Mouse (Mus musculus) liver, adult 2 months (tissue): ENCODE measurements at regions not wholly inside any gene's neighbourhood (a gene's known extent, or its start where the extent isn't known, plus 50 kb on each side); places are given as distances from the start of the nearest gene placed in this dataset.

Experiments used
- CTCF ChIP-seq: fragments of 200-500 bp; IDR thresholded peaks from 2 replicates; pipeline ENCODE4 v1.5.1; 2011; ENCODE audit warnings: low read depth, low read length, control low read depth
- POLR2A ChIP-seq: fragments of 200-500 bp; IDR thresholded peaks from 2 replicates; pipeline ENCODE4 v1.6.1; 2011; ENCODE audit warnings: low read length, control low read depth; ENCODE audit not compliant: insufficient read depth; ENCODE audit errors: extremely low read depth

GRCm38 (mm10) chr9:41600778-41601177, 439.3 kb upstream of the Ubash3b start:
- TF ChIP-seq POLR2A (no peak), CTCF (no peak)
